Comparison of ENCODE assay signal across 8 mouse cellular contexts in genomic region chr10:78185381-78185725, GRCm38 (mm10). TPM values are rescaled to one million over a fixed set of nuclear protein-coding genes. Genes with fewer than 3 reads are reported as not detected.
A peak's percentile ranks its signal among the peaks of the same experiment; 100 is the strongest.
DNase-seq lines count a peak whose midpoint lies in the region; ATAC-seq and TF ChIP-seq lines count a peak whose summit lies in the region.

No protein-coding gene starts in this region.

- no peak for DNase-seq in testis, postnatal 10 days (ENCODE audit: low spot score)
- DNase-seq in cerebellum, postnatal 25 days = no peak
- DNase-seq in yolk sac, embryonic 10.5 days (ENCODE audit: low spot score) = no peak
- no peak for DNase-seq in kidney, adult 8-10 months

- H3K4me2 ChIP-seq in forebrain, embryonic 12.5 days = peak overlapping the region; percentile 97
- peak overlapping the region; percentile 93 for H3K4me2 ChIP-seq in liver, embryonic 12.5 days
- H3K4me2 ChIP-seq in stomach, embryonic 16.5 days (ENCODE audit: low read depth, low read length) = peak overlapping the region; percentile 84

- peak overlapping the region; percentile 68 for H3K27ac ChIP-seq in testis, adult 2 months (ENCODE audit: control insufficient read depth, insufficient read depth, low read depth, low read length)
- peak overlapping the region; percentile 61; the same call in 1 of the 2 replicates for H3K27ac ChIP-seq in forebrain, embryonic 12.5 days
- peak overlapping the region; percentile 83 for H3K27ac ChIP-seq in liver, embryonic 12.5 days
- H3K27ac ChIP-seq in stomach, embryonic 16.5 days (ENCODE audit: low read length) = peak overlapping the region; percentile 70

- TF ChIP-seq POLR2A in testis, adult 2 months (IDR thresholded peaks at IDR 0.05; ENCODE audit: control insufficient read depth, low read depth, low read length) = no peak

- WGBS in forebrain, embryonic 12.5 days = 23% methylated on average over 9 of the region's 9 CpGs
- 16% methylated on average over 9 of the region's 9 CpGs for WGBS in liver, embryonic 12.5 days (ENCODE audit: insufficient replicate concordance)
- 13% methylated on average over 9 of the region's 9 CpGs for WGBS in stomach, embryonic 16.5 days

- H3K36me3 ChIP-seq in testis, adult 2 months (ENCODE audit: control insufficient read depth, insufficient read depth, low read length) = no peaks in the 10 kb centered on the region; the same call in 1 of the 2 replicates
- peaks cover 58% of the 10 kb centered on the region for H3K36me3 ChIP-seq in forebrain, embryonic 12.5 days (replicated peaks)
- peaks cover 78% of the 10 kb centered on the region for H3K36me3 ChIP-seq in liver, embryonic 12.5 days
- H3K36me3 ChIP-seq in stomach, embryonic 16.5 days (ENCODE audit: control insufficient read depth, insufficient read depth, low read length) = 0 out of 2 replicates have a peak, but pooled peaks cover 8% of the 10 kb centered on the region

- H3K27me3 ChIP-seq in testis, adult 2 months (ENCODE audit: control insufficient read depth, insufficient read depth, low read length) = no peaks in the 10 kb centered on the region
- H3K27me3 ChIP-seq in forebrain, embryonic 12.5 days = no peaks in the 10 kb centered on the region
- H3K27me3 ChIP-seq in liver, embryonic 12.5 days (replicated peaks) = no peaks in the 10 kb centered on the region
- no peaks in the 10 kb centered on the region for H3K27me3 ChIP-seq in stomach, embryonic 16.5 days (ENCODE audit: control insufficient read depth, insufficient read depth, low read length)

- TF ChIP-seq CTCF in testis, adult 2 months (IDR thresholded peaks at IDR 0.05; ENCODE audit: control insufficient read depth, insufficient read depth, insufficient replicate concordance, low read depth, low read length) = no peak

- H3K4me1 ChIP-seq in testis, adult 2 months (ENCODE audit: control insufficient read depth, insufficient read depth, low read length) = no peaks in the 10 kb centered on the region
- peaks cover 15% of the 10 kb centered on the region for H3K4me1 ChIP-seq in forebrain, embryonic 12.5 days
- peaks cover 32% of the 10 kb centered on the region for H3K4me1 ChIP-seq in liver, embryonic 12.5 days
- peaks cover 10% of the 10 kb centered on the region for H3K4me1 ChIP-seq in stomach, embryonic 16.5 days (ENCODE audit: control insufficient read depth, insufficient read depth, low read length)

- ATAC-seq in forebrain, embryonic 12.5 days (ENCODE audit: low FRiP score) = peak; percentile 50; the same call in 1 of the 2 replicates
- ATAC-seq in liver, embryonic 12.5 days = peak; percentile 63
- ATAC-seq in stomach, embryonic 16.5 days (ENCODE audit: insufficient read depth, low FRiP score) = peak; percentile 18; the same call in 1 of the 2 replicates

- H3K9ac ChIP-seq in forebrain, embryonic 12.5 days = peak overlapping the region; percentile 36; the same call in 1 of the 2 replicates
- peak overlapping the region; percentile 65 for H3K9ac ChIP-seq in liver, embryonic 12.5 days
- peak overlapping the region; percentile 73 for H3K9ac ChIP-seq in stomach, embryonic 16.5 days (ENCODE audit: low read length)

- H3K4me3 ChIP-seq in testis, adult 2 months (ENCODE audit: control insufficient read depth, low read depth, low read length) = peak overlapping the region; percentile 84
- peak overlapping the region; percentile 68 for H3K4me3 ChIP-seq in forebrain, embryonic 12.5 days (replicated peaks)
- H3K4me3 ChIP-seq in liver, embryonic 12.5 days = peak overlapping the region; percentile 77
- peak overlapping the region; percentile 75 for H3K4me3 ChIP-seq in stomach, embryonic 16.5 days (replicated peaks; ENCODE audit: low read length)

- H3K9me3 ChIP-seq in forebrain, embryonic 12.5 days = no peaks in the 10 kb centered on the region
- no peaks in the 10 kb centered on the region for H3K9me3 ChIP-seq in liver, embryonic 12.5 days (replicated peaks)
- H3K9me3 ChIP-seq in stomach, embryonic 16.5 days (replicated peaks; ENCODE audit: control insufficient read depth, low read length) = no peaks in the 10 kb centered on the region

RNA-seq across cellular contexts. Expression of gene Pwp2, which starts 0.4 kb away (rescaled TPM):
- 5.8 and 6.4 TPM in 2 replicates for polyA plus RNA-seq in testis, adult 2 months (2012; rRNA removed)
- polyA plus RNA-seq in forebrain, embryonic 12.5 days (2016; fragmentation: Nextera tagmentation; extraction: Ambion mirVana) = 22.3 and 26.7 TPM in 2 replicates
- 23.9 and 25.5 TPM in 2 replicates for polyA plus RNA-seq in liver, embryonic 12.5 days (2016; fragmentation: Nextera tagmentation; extraction: Ambion mirVana)
- polyA plus RNA-seq in stomach, embryonic 16.5 days (2015; fragmentation: Nextera tagmentation; extraction: Ambion mirVana) = 15.5 and 16.6 TPM in 2 replicates

RNA-seq across cellular contexts. Expression of gene D10Jhu81e, which starts 15.8 kb away (rescaled TPM):
- 23.2 and 26.1 TPM in 2 replicates for polyA plus RNA-seq in testis, adult 2 months (2012; rRNA removed)
- 17.4 and 23.9 TPM in 2 replicates for polyA plus RNA-seq in forebrain, embryonic 12.5 days (2016; fragmentation: Nextera tagmentation; extraction: Ambion mirVana)
- 17.1 and 19.4 TPM in 2 replicates for polyA plus RNA-seq in liver, embryonic 12.5 days (2016; fragmentation: Nextera tagmentation; extraction: Ambion mirVana)
- polyA plus RNA-seq in stomach, embryonic 16.5 days (2015; fragmentation: Nextera tagmentation; extraction: Ambion mirVana) = 39.5 and 46.6 TPM in 2 replicates

RNA-seq across cellular contexts. Expression of gene Trappc10, which starts 59.1 kb away (rescaled TPM):
- polyA plus RNA-seq in testis, adult 2 months (2012; rRNA removed) = 20.3 and 20.4 TPM in 2 replicates
- polyA plus RNA-seq in forebrain, embryonic 12.5 days (2016; fragmentation: Nextera tagmentation; extraction: Ambion mirVana) = 25.1 and 26.3 TPM in 2 replicates
- polyA plus RNA-seq in liver, embryonic 12.5 days (2016; fragmentation: Nextera tagmentation; extraction: Ambion mirVana) = 21.9 and 24.5 TPM in 2 replicates
- polyA plus RNA-seq in stomach, embryonic 16.5 days (2015; fragmentation: Nextera tagmentation; extraction: Ambion mirVana) = 3.4 and 4.7 TPM in 2 replicates
